Mouse (Mus musculus): ENCODE results near the gene Slc25a45.

The Slc25a45 gene

DNA sequence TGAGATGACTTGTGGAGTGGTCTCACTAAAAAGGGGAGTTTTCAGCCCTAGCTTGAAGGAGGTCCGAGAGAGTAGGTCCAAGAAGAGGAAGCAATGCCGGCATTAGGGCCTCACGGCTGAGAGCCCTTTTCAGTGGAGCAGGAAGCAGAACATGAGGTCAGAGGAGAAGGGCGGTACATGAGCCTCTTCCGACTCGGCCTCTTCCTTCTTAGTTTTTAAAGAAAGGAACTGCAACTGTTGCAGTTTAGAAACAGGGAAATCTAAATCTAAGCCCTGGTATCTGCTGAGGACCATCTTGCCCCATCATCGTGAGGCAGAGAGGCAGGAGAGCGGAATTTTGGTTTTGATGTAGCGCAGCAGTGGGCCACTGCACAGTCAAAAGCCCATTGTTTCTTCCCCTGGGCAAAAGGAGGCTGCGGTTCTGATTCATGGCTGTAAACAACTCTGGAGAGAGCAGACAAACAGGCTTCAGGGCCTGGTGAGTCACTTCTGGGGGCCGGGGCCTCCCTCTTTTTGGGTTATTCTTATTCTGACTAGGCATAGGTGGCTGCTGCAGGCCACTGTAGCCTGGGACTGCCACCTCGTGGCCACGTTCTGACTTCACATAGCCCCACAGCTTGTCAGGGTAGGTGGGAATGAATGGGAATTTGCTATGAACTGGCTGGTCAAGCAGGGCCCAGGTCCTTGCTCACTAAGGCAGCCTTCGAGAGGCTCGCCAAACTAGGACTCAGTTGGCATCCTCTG is at the start of gene Slc25a45:
TSS of gene Slc25a45 (plus strand) at position 191 of the 744 bp plus-strand sequence.
- DNase-seq (ENCODE audit: extremely low spot score, low spot score): peak; percentile 64

DNA sequence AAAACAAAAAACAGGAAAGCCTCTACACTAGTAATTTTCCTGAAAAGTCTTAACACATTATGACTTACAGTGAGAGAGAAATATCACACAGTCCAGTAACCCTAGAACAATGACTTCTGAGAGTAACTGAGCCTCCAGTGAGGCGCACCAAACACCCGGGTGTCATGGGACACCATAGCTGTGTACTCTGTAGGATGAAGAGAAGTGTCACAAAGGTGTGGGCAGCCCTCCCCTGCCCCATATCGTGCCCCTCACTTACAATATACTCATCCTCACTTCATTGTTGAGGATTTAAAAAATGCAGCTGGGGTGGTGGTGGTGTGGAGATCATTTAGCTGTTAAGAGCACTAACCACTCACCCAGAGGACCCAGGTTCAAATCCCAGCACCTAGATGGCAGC is 49.5 kb upstream of the Slc25a45 start:
- no peak for DNase-seq (ENCODE audit: extremely low spot score, low spot score)

DNA sequence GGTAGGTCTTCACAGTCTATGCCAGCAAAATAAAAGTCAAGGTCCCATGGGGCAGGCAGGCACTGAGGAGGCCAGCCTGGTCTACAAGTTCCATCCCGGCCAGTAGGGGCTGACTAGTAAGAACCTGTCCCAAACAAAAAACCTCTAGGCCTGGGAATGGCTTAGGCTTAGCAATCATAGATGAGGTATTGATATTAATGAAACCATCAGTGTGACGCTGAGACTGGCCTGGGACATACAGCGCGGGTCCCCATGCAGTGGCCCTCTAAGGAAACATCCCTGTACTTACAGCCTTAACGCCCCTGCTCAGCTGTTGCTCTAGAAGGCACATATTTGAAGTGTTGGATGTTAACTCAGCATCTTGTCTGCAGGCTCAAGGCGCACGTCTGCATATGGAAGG is 48.7 kb upstream of the Slc25a45 start:
- DNase-seq (ENCODE audit: extremely low spot score, low spot score): no peak

DNA sequence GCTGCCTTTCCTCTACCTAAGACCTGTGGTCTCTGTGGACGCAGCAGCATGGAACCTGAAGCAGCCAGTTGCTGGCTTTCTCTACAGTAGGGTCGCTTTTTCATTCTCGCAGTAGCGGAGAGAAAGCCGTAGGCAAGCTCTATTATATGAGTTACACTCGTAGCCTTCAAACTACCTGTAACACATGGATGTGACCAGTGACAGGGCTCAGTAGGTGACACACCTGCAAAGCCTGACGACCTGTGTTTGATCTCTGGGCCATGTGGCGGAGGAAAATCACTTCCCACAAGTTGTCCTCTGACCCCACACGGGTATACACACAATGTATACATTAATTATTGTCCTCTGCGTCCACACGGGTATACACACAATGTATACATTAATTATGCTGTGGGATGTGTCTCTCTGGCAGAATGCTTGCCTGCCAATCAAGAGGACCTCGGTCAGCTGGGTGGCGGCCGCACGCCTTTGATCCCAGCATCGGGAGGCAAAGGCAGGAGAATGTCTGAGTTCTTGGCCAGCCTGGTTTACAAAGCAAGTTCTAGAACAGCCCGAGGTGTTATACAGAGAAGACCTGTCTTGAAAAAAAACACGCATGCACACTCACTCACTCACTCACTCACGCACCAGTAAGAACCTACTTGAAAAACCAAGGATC is 47.5 kb upstream of the Slc25a45 start:
- no peak for DNase-seq (ENCODE audit: extremely low spot score, low spot score)

DNA sequence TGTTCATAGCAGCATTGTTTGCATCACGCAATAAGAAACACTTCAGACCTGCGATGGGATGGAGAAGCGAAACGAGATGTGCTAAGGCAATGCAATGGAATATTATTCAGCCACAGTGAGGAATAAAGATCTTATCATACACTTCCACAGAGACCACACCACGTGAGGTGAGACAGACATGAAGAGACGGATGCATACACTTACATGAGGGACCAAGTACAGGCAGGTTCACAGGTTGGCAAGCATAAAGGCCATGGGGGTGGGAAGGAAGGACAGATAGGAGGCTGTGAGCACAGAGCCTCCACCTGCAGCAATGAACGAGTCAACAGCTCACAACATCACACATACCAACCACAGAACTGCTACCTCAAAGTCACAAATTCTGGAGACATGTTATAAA is 46.8 kb upstream of the Slc25a45 start:
- DNase-seq (ENCODE audit: extremely low spot score, low spot score): no peak

DNA sequence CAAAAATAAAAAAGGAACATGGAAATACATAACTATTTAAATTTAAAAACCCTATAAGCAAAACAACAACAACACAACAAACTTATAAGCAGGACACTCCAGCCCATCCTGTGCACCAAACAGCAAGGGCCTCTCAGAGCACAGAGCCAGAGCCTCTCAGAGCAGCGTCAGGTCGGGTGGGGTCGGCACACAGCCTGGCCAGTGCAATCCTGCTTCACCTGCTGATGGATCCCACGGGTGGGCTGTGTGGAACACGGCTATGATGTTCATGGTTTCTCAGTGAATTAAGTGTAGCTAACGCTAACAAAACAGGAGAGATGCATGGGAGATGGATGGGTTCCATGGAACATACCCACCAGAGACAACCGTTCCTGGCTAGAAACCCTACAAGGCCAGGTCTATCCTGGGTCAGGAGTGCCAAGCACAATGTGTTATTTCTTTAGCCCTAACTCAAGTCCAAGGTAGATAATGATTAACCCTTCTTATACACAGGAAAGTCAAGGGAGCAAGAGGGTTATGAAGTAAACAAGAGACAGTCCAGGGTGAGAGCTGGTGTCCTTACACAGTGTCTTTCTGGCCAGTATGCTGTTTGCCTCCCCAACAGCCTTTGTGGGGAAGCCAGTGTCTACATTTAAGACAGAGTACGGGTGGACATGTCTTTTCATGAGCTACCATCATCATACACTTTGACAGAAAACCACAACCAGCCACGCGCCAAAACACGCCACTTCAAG is 46.2 kb upstream of the Slc25a45 start:
- no peak for DNase-seq (ENCODE audit: extremely low spot score, low spot score)

DNA sequence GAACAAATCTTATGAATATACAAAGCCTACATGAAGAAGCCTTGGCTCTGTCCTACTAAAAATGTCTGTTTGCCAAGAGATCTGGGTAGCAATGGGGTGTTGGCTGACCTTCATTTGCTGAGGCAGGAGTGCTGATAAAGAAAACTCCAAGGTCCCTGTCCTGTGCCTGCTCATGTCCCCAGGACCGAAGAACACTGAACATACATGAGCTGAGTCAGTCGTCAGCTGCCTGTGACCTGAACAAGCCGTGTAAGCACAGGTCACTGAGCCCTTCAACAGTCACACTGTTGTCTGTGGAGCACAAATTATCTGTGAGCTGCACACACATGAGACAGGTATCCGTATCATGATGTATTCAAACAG is 45.7 kb upstream of the Slc25a45 start:
- DNase-seq (ENCODE audit: extremely low spot score, low spot score): no peak

DNA sequence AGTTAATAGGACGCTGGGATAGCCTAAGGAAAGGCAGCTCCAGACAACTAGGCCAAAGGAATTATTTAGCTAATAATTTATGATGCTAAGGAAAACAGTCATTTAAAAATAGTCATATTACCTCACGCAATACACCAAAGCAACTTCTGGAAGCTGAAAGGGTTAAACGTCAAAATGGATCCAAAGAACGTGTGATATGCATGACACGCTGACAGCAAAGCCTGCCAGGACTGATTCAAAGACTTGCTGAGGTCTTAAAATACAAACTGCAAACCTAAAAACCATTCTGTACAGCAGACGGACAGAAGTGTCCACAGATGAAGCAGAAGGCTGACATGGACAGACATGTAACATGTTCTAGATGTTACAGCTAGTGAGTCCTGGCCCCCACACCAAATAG is 45.3 kb upstream of the Slc25a45 start:
- DNase-seq (ENCODE audit: extremely low spot score, low spot score): no peak

DNA sequence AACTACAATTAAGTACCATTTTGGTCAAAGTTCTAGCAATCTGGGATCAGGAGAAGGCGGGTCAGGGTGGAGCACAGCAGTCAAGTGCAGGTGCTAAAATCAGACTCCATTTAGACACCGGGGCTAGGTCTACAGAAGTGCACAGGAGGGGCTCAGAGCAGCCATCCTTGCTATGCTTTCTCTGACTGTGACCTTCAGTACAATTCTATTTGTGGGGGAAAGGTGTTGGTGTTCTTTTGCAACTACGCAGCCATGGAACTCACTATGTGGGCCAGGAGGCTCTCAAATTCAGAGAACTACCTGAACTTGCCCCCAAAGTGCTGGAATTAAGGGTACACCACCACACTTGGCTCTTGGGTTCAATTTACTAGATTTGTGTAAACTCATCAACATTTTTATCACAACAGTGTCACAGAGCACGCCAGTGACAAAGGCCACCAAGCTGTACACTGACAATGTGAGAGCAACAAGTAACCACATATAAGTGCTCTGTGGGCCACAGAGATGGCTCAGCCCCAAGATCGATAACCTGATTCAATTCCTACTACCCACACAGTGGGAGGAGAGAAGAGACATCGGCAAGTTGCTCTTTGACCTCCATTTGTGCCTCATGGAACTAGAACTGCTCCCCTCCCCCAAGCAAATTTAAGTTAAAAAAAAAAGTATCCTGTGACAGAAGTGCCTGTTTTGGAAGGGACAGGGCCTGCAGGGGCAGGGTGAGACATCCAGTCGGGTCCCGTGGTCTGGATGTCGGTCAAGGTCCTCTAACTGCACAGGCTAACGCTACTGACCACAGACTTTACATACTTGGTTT is 44.1 kb upstream of the Slc25a45 start:
- DNase-seq (ENCODE audit: extremely low spot score, low spot score): no peak

DNA sequence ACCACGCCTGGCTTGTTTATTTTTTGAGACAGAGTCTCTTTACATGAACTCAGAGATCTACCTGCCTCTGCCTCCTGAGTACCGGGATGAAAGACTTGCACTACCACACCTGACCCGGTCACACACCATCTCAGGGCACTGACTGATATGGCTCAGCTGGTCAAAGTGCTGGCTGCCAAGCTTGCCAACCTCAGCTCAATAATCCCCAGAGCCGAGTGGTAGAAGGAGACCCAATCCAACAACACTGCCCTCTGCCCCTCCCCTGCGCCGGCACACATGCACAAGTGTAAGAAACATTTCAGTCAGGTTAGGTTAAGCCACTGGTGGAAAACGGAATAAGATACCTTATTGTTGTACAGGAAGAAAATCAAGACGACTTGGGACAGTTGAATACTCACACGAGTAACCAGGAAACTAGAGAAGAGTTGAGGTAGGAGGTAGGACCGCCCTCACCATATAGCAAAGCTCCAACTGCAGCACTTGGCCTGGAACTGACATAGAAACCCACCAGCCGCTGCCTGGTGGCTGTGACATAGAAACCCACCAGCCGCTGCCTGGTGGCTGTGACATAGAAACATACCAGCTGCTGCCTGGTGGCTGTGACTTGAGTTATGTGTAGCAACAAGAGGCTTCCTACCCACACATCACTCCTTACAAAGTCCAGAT is 43.2 kb upstream of the Slc25a45 start:
- no peak for DNase-seq (ENCODE audit: extremely low spot score, low spot score)

DNA sequence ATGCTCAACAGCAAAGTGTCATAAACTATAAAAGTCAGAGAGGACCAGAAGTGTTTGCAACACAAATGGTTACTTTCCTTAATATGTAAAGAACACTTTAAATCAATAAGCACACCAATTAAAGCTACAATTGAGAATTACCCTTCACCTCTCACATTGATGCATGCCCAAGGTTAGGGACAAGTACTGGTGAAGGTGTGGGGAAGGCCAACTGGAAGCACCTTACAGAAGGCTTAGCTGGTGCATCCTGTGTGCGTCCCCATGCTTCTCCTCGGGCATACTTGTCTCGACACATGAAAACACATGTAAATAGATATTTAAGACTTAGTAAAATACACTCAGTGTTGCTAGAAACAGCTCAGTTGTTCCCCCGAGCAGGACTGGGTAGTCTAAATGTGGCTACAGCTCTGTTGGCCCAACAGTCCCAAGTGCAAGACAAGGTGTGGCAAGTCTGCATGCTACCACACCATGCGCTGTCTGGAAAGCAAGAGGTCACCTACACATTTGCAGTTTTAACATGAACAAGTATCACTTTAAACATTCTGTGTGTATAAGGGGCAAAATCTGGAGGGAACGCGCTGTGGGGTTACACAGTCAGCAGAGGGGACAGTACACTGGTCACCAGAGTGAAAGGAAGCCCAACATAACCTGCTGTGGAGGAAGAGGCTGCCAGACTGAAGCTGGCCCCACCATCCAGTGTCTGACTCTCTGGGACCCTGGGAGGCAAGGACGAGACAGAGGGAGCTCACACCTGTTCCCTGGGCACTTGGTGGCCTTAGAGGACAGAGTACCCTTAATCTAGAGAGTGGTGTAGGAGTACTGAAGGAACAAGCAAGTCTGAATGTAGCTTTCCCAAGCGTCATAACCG is 42.3 kb upstream of the Slc25a45 start:
- DNase-seq (ENCODE audit: extremely low spot score, low spot score): no peak

DNA sequence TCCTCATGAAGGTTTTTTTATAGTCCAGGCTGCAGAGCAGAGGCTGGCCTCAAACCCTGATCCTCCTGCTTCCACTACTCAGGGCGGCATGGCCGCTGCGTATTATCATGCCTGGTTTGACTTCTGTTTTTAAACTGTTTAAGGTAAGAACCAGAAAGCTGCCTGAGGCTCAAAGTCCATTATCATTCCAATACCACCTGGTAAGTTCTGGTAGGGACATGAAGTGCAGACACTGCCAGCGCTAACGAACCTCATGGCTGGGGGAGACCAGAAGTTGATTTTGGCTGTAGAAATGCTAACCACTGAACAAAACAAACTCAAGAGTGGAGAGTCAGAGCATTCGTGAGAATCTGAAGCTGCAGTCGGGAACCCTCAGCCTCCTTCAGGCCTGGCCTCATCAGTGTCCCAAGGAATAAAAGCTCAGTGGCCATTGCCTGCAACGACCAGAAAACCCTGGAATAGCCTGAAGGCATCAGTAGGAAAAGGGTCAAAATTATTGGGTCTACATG is 41.6 kb upstream of the Slc25a45 start:
- no peak for DNase-seq (ENCODE audit: extremely low spot score, low spot score)

DNA sequence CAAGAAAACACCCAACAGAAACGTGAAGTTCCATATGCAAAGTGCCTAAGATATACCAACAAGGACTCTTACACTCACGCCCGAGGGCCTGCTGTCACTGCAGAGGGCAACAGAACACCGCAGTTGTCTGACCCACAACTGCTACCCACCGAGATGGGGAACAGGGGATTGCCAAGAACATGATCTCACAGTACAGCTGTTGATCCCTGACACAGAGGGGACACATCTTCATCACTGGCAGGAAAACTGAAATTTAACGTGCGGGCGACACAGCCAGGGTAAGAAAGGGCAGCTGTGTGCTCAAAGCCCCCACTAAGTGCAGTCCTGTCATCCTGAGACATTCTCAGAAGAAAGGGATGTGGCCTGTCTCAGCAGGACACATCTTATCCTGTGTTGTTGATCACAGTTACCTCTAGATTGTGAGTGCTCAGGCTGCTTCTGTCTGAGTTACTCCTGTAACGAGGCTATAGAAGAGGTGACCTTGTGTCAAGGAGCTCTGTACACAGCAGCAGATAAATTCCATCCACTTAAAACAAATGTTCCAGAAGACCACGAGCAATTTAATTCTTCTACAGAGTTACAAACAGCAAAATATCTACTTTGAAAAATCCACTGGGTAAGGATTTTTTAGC is 40.6 kb upstream of the Slc25a45 start:
- DNase-seq (ENCODE audit: extremely low spot score, low spot score): no peak

DNA sequence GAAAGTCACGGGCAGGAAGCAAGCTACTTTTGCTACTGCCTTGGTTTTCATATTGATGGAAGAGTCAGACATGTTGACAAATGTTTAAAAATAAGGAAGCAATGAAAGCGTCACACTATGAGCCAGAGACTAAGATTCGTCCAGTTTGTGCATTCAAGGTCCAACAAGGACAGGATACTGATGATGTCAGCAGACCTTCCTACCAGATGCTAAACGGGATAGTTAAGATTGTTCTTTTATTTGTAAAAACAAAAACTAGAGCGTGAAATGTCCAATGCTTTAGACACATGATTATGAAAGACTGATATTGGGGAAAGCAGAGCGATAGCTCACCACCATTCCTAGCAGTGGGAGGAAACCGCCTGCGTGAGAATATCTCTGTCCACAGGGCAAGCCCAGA is 40.0 kb upstream of the Slc25a45 start:
- no peak for DNase-seq (ENCODE audit: extremely low spot score, low spot score)

DNA sequence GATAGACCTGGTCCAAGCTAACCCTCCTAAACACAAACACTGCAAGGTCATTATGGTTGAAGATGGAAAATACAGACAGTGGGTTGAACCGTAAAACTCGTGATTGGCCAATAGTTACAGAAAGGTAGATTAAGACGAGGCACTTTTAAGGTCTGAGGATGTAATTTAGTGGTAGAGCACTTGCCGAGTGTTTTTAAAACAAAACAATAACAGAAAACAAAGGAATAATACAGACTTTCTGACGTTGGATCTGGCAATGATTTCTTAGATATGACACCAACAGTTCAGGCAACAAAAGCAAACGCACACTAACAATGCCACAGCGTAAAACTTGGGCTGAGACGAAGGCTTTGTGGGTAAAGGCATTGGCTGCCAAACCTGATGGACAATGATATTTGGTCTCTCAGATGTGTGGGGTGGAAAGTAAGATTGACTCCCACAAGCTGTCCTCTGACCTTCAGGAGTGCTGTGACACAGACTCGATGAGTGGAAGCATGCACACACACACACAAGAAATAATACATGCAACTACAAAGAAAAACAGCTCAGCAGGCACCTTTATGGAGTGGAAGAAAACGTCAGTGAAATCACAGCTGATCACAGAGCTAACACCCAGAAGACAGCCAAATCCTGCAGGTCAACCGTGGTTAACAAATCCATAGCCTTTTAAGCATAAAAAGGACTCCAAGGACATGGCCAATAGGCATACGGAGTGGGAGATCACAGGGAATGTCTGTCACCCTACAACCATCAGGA is 39.3 kb upstream of the Slc25a45 start:
- no peak for DNase-seq (ENCODE audit: extremely low spot score, low spot score)

DNA sequence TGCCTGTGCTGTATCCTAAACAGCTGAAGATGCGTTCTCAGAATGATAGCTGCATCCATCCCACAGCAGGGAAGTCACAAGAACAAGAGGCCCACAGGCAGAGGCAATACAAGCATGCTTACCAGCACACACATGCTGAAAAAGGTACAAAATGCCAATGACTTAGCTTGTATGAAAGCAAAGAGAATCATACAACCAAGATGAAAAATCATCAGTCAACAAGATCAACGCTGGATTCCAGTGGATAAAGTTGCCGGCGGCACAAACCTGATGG is 38.8 kb upstream of the Slc25a45 start:
- DNase-seq (ENCODE audit: extremely low spot score, low spot score): no peak

DNA sequence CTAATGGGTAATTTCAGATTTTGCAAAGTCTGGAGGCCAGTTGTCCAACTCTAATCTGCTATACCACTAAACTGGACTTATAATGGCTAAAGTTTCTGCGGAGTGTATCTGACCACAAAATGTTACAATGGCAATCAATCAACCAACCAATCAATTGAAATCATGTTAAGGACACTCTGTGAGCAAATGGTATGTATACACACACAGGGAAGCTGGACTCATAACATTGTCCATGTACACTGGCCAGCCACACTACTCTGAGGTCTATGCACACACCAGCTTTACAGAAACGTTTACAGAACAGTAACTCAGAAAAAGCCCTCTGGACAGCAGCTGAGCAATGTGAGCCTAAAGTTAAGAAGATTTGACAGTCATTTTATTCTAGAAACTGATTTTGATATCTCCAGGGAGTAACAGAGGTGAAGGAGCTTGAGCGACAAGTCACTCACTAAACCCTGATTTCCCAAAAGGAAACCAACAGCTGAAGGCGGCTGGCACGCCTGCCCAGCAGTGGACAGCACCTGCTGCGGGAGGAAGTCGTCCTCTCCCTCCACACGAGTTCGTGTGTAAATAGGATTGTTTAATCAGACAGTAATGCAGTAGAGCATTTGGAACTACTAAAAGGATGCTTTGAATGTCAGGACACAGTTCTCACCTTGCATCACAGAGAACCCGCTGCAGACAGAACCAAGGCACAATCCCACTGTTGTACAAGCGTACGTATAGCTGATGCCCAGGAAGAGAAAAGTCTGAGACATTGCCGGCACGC is 38.1 kb upstream of the Slc25a45 start:
- DNase-seq (ENCODE audit: extremely low spot score, low spot score): no peak
